12 mouse cellular contexts compared by ENCODE assay signal in the genomic region with DNA sequence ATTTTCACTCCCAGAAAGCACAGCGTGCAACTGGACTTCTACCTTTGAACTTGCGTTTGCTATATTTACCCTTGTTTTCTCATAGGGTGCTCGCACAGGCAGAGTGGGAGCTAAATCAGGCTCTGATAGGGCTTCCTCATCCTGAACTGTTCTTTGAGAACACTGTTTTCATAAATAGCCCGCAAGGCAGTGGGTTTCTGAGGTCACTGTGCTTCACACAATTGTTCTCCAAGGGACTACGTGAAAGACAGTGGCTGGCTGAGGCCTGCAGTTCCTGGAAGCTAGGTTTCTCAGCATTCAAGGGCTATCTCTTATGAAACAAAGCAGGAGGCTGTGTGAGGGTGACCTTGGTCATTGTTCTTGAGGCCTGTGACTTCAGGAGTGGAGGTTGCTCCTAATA.
DNase-seq lines count a peak whose midpoint lies in the region; ATAC-seq and TF ChIP-seq lines count a peak whose summit lies in the region.
"Had no signal": no experiment of that assay in that cellular context is flagged by ENCODE, and none has a peak within 500 bp of the region (broad histone marks: within the 10 kb centered on the region; RNA-seq: fewer than 3 reads in every experiment).

No protein-coding gene starts in this region.

- no peaks in the 10 kb centered on the region for H3K4me1 ChIP-seq in intestine, embryonic 15.5 days (replicated peaks)
- H3K4me1 ChIP-seq in intestine, postnatal 0 days (replicated peaks; ENCODE audit: control insufficient read depth, insufficient read depth, low read length): no peaks in the 10 kb centered on the region
- H3K4me1 ChIP-seq in heart, embryonic 11.5 days (ENCODE audit: control insufficient read depth, insufficient read depth, low read length): peaks cover 11% of the 10 kb centered on the region
- H3K4me1 ChIP-seq in kidney, embryonic 16.5 days (ENCODE audit: insufficient read depth, low read length): no peaks in the 10 kb centered on the region
- H3K4me1 ChIP-seq: neural tube, embryonic 12.5 days had no signal

- no peaks in the 10 kb centered on the region for H3K27me3 ChIP-seq in intestine, embryonic 15.5 days (replicated peaks)
- H3K27me3 ChIP-seq in intestine, postnatal 0 days (replicated peaks; ENCODE audit: control insufficient read depth, insufficient read depth, low read length): no peaks in the 10 kb centered on the region
- no peaks in the 10 kb centered on the region for H3K27me3 ChIP-seq in heart, embryonic 11.5 days (ENCODE audit: control insufficient read depth, insufficient read depth, low read length)
- no peaks in the 10 kb centered on the region for H3K27me3 ChIP-seq in kidney, embryonic 16.5 days (ENCODE audit: insufficient read depth, low read length)
- H3K27me3 ChIP-seq: neural tube, embryonic 12.5 days had no signal

- no peak overlapping the region for H3K4me2 ChIP-seq in intestine, embryonic 15.5 days (replicated peaks)
- H3K4me2 ChIP-seq in intestine, postnatal 0 days (replicated peaks; ENCODE audit: low read depth): no peak overlapping the region
- no peak overlapping the region for H3K4me2 ChIP-seq in heart, embryonic 11.5 days
- H3K4me2 ChIP-seq in kidney, embryonic 16.5 days (replicated peaks; ENCODE audit: low read depth, low read length): no peak overlapping the region
- H3K4me2 ChIP-seq: neural tube, embryonic 12.5 days had no signal

- no peaks in the 10 kb centered on the region for H3K9me3 ChIP-seq in intestine, embryonic 15.5 days
- H3K9me3 ChIP-seq in intestine, postnatal 0 days (ENCODE audit: control insufficient read depth): no peaks in the 10 kb centered on the region
- H3K9me3 ChIP-seq in heart, embryonic 11.5 days (replicated peaks; ENCODE audit: control insufficient read depth, low read length): no peaks in the 10 kb centered on the region
- no peaks in the 10 kb centered on the region for H3K9me3 ChIP-seq in kidney, embryonic 16.5 days (ENCODE audit: low read length)
- H3K9me3 ChIP-seq: neural tube, embryonic 12.5 days had no signal

- no peak overlapping the region for H3K9ac ChIP-seq in intestine, embryonic 15.5 days
- H3K9ac ChIP-seq in intestine, postnatal 0 days (ENCODE audit: low read depth, low read length): no peak overlapping the region
- no peak overlapping the region for H3K9ac ChIP-seq in heart, embryonic 11.5 days (ENCODE audit: low read depth, low read length)
- H3K9ac ChIP-seq in kidney, embryonic 16.5 days (replicated peaks; ENCODE audit: low read length): no peak overlapping the region
- H3K9ac ChIP-seq: neural tube, embryonic 12.5 days had no signal

- 0 out of 2 replicates have a peak, but pooled peaks have one; percentile 23 for ATAC-seq in intestine, embryonic 15.5 days
- ATAC-seq in intestine, postnatal 0 days: no peak
- peak; percentile 52; the same call in 1 of the 2 replicates for ATAC-seq in heart, embryonic 11.5 days (replicated peaks; ENCODE audit: insufficient number of reproducible peaks, low FRiP score, low TSS enrichment)
- ATAC-seq in kidney, embryonic 16.5 days (ENCODE audit: low FRiP score, low TSS enrichment): 0 out of 2 replicates have a peak, but pooled peaks have one; percentile 2
- ATAC-seq in megakaryocyte, adult 5-6 weeks (ENCODE audit: poor library complexity, severe bottlenecking): no peak

- WGBS in intestine, embryonic 15.5 days: 68% methylated on average over 5 of the region's 5 CpGs
- WGBS in intestine, postnatal 0 days: 58% methylated on average over 5 of the region's 5 CpGs
- 31% methylated on average over 5 of the region's 5 CpGs for WGBS in heart, embryonic 11.5 days (ENCODE audit: insufficient replicate concordance)
- 79% methylated on average over 5 of the region's 5 CpGs for WGBS in kidney, embryonic 16.5 days

- peak; percentile 37 for DNase-seq in lung, postnatal 36 days
- no peak for DNase-seq in natural killer cell, adult 2 months (ENCODE audit: low spot score in 2 of 2)
- DNase-seq in T-cell, adult 2 months (ENCODE audit: low spot score): no peak
- DNase-seq: embryo, embryonic 11 days; spleen, adult 18-20 months; thymus, postnatal 4 days had no signal

- H3K4me3 ChIP-seq in intestine, embryonic 15.5 days (replicated peaks): no peak overlapping the region
- H3K4me3 ChIP-seq in intestine, postnatal 0 days (ENCODE audit: low read depth, low read length): no peak overlapping the region
- no peak overlapping the region for H3K4me3 ChIP-seq in heart, embryonic 11.5 days (ENCODE audit: low read depth, low read length)
- no peak overlapping the region for H3K4me3 ChIP-seq in kidney, embryonic 16.5 days (ENCODE audit: low read length)
- H3K4me3 ChIP-seq: neural tube, embryonic 12.5 days had no signal

- no peak for TF ChIP-seq CTCF in intestine, postnatal 0 days (IDR thresholded peaks at IDR 0.05; ENCODE audit: low read depth)

- no peak overlapping the region for H3K27ac ChIP-seq in intestine, embryonic 15.5 days
- H3K27ac ChIP-seq in intestine, postnatal 0 days (ENCODE audit: low read depth, low read length): no peak overlapping the region
- peak overlapping the region; percentile 81 for H3K27ac ChIP-seq in heart, embryonic 11.5 days (ENCODE audit: low read depth, low read length)
- H3K27ac ChIP-seq in kidney, embryonic 16.5 days (ENCODE audit: low read length): no peak overlapping the region
- H3K27ac ChIP-seq: neural tube, embryonic 12.5 days had no signal

- no peaks in the 10 kb centered on the region for H3K36me3 ChIP-seq in intestine, embryonic 15.5 days
- no peaks in the 10 kb centered on the region for H3K36me3 ChIP-seq in intestine, postnatal 0 days (ENCODE audit: control insufficient read depth, insufficient read depth)
- H3K36me3 ChIP-seq in heart, embryonic 11.5 days (ENCODE audit: control insufficient read depth, insufficient read depth, low read length): no peaks in the 10 kb centered on the region
- H3K36me3 ChIP-seq in kidney, embryonic 16.5 days (ENCODE audit: insufficient read depth, low read length): no peaks in the 10 kb centered on the region
- H3K36me3 ChIP-seq: neural tube, embryonic 12.5 days had no signal

Comparison
In these comparisons a context has a peak if more than half of its experiments do, and no peak if none do; other contexts are left out.
1. ATAC-seq: peak in intestine, embryonic 15.5 days (single experiment), heart, embryonic 11.5 days (single experiment) and kidney, embryonic 16.5 days (single experiment); none in intestine, postnatal 0 days (single experiment) and megakaryocyte, adult 5-6 weeks (single experiment).